Mouse (Mus musculus) fibroblast of lung, adult 2 months (primary cell): ENCODE measurements at regions not wholly inside any gene's neighbourhood (a gene's known extent, or its start where the extent isn't known, plus 50 kb on each side); places are given as distances from the start of the nearest gene placed in this dataset.

Source experiments
- DNase-seq: peaks from one replicate; pipeline ENCODE4 v3.0.0-alpha.2; 2011; ENCODE audit warnings: low read depth

- no peak for DNase-seq
These were observed 54.8 kb downstream of the Foxb1 start for GRCm38 (mm10) chr9:69705942-69706341.

GRCm38 (mm10) chr9:69705071-69705470, 55.7 kb downstream of the Foxb1 start:
- no peak for DNase-seq

- DNase-seq = no peak
These were observed 57.0 kb downstream of the Foxb1 start for GRCm38 (mm10) chr9:69703731-69704130.

- no peak for DNase-seq
These were observed 58.4 kb downstream of the Foxb1 start for GRCm38 (mm10) chr9:69702156-69702928.

GRCm38 (mm10) chr9:69700696-69701095, 60.0 kb downstream of the Foxb1 start:
- no peak for DNase-seq

- DNase-seq = no peak
These were observed 69.0 kb downstream of the Foxb1 start for GRCm38 (mm10) chr9:69691756-69692155.

- no peak for DNase-seq
These were observed 73.2 kb downstream of the Foxb1 start for GRCm38 (mm10) chr9:69687349-69688123.

- DNase-seq = no peak
These were observed 74.0 kb downstream of the Foxb1 start for GRCm38 (mm10) chr9:69686766-69687165.

GRCm38 (mm10) chr9:69685630-69686029, 75.1 kb downstream of the Foxb1 start:
- no peak for DNase-seq

- DNase-seq = no peak
These were observed 79.1 kb downstream of the Foxb1 start for GRCm38 (mm10) chr9:69681372-69682213.

GRCm38 (mm10) chr9:69678634-69679033, 82.1 kb downstream of the Foxb1 start:
- DNase-seq = no peak

- no peak for DNase-seq
These were observed 87.2 kb downstream of the Foxb1 start for GRCm38 (mm10) chr9:69673463-69674105.

GRCm38 (mm10) chr9:69672657-69673462, 87.9 kb downstream of the Foxb1 start:
- DNase-seq = no peak

- no peak for DNase-seq
These were observed 89.5 kb downstream of the Foxb1 start for GRCm38 (mm10) chr9:69671199-69671598.

- no peak for DNase-seq
These were observed 90.1 kb downstream of the Foxb1 start for GRCm38 (mm10) chr9:69670551-69671044.

GRCm38 (mm10) chr9:69669611-69670550, 90.9 kb downstream of the Foxb1 start:
- DNase-seq = no peak

- DNase-seq = no peak
These were observed 92.2 kb downstream of the Foxb1 start for GRCm38 (mm10) chr9:69668475-69669090.

GRCm38 (mm10) chr9:69667064-69667533, 93.6 kb downstream of the Foxb1 start:
- DNase-seq = no peak

GRCm38 (mm10) chr9:69664201-69664600, 96.5 kb downstream of the Foxb1 start:
- DNase-seq = no peak
